In the genomic region with DNA sequence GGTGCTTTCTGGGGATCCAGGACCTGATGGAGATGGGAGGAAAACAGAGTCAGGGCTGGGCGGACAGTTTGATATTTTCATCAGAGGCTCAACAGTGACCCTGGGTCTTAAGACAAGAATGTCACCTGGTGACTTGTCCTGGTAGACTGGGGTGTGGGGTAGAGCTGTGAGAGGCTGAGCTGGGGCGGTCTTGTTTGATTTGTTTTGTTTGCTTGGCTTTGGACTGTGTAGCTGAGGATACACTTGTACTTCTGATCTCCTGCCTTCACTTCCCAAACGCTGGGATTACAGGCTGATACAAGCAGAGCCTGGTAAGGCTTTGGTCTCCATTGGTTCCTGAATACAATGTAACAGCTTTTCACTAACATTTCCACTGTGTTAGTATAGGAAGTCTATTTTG, we compare ENCODE assay signal across 16 mouse cellular contexts. TPM values are rescaled to one million over a fixed set of nuclear protein-coding genes. Genes with fewer than 3 reads are reported as not detected.
"Had no signal": no experiment of that assay in that cellular context is flagged by ENCODE, and none has a peak within 500 bp of the region (broad histone marks: within the 10 kb centered on the region; RNA-seq: fewer than 3 reads in every experiment).

No protein-coding gene starts in this region.

- H3K27me3 ChIP-seq: limb, embryonic 12.5 days; neural tube, embryonic 15.5 days had no signal

- DNase-seq: kidney, adult 11 months; kidney, adult 9 months; kidney, postnatal 36 days; layer of hippocampus, adult 9-11 months; lung, postnatal 36 days; midbrain, embryonic 14.5 days; right cerebral cortex, adult 18-20 months; right cerebral cortex, postnatal 25 days; thymus, postnatal 36 days had no signal

- H3K9ac ChIP-seq: limb, embryonic 12.5 days; neural tube, embryonic 15.5 days had no signal

- H3K4me2 ChIP-seq: limb, embryonic 12.5 days; neural tube, embryonic 15.5 days had no signal

- H3K9me3 ChIP-seq: limb, embryonic 12.5 days; neural tube, embryonic 15.5 days had no signal

- H3K27ac ChIP-seq: hindbrain, postnatal 0 days; kidney, postnatal 0 days; limb, embryonic 12.5 days; midbrain, embryonic 10.5 days; neural tube, embryonic 15.5 days had no signal

- H3K4me3 ChIP-seq: limb, embryonic 12.5 days; midbrain, embryonic 10.5 days; myocyte; neural tube, embryonic 15.5 days had no signal

- ATAC-seq: hindbrain, postnatal 0 days had no signal

RNA-seq across cellular contexts. Expression of gene Gng8, which starts 24.1 kb away (rescaled TPM):
- total RNA-seq: liver, adult 2 months had no signal
